Mouse (Mus musculus): Measurements from ENCODE around the gene Osbpl3.

GRCm38 (mm10) chr6:50262310-50262709 lies 193.7 kb downstream of the Osbpl3 start:
- no peak for TF ChIP-seq HCFC1 (IDR thresholded peaks at IDR 0.05; ENCODE audit: borderline replicate concordance, insufficient read depth, low read length)
- no peak for TF ChIP-seq CHD2 (IDR thresholded peaks at IDR 0.05; ENCODE audit: low read depth, low read length)
